Mouse (Mus musculus): ENCODE measurements around the gene Fars2. TPM values are rescaled to one million over a fixed set of nuclear protein-coding genes. Genes with fewer than 3 reads are reported as not detected.

The Fars2 gene
- polyA plus RNA-seq, 1 experiment from 2014 or later = 42.7 TPM

GRCm38 (mm10) chr13:36282785-36283544 lies 165.8 kb downstream of the Fars2 start:
- ATAC-seq (replicated peaks; ENCODE audit: insufficient number of reproducible peaks, low FRiP score, low TSS enrichment) = no peak
- 49% methylated on average over 7 of the region's 7 CpGs for WGBS (ENCODE audit: insufficient replicate concordance)
- H3K9ac ChIP-seq (ENCODE audit: low read depth, low read length) = no peak overlapping the region; the same call in 1 of the 2 replicates
- no peaks in the 10 kb centered on the region for H3K27me3 ChIP-seq (ENCODE audit: control insufficient read depth, insufficient read depth, low read length)
- H3K9me3 ChIP-seq (replicated peaks; ENCODE audit: control insufficient read depth, low read length) = no peaks in the 10 kb centered on the region
- no peak overlapping the region for H3K27ac ChIP-seq (ENCODE audit: low read depth, low read length)
- no peaks in the 10 kb centered on the region for H3K36me3 ChIP-seq (ENCODE audit: control insufficient read depth, insufficient read depth, low read length)
- no peak overlapping the region for H3K4me3 ChIP-seq (ENCODE audit: low read depth, low read length)
- H3K4me2 ChIP-seq = no peak overlapping the region
- H3K4me1 ChIP-seq (ENCODE audit: control insufficient read depth, insufficient read depth, low read length) = peaks cover 9% of the 10 kb centered on the region; the same call in 1 of the 2 replicates

GRCm38 (mm10) chr13:36283545-36284067 lies 166.4 kb downstream of the Fars2 start:
- H3K9ac ChIP-seq (ENCODE audit: low read depth, low read length) = no peak overlapping the region
- H3K4me1 ChIP-seq (ENCODE audit: control insufficient read depth, insufficient read depth, low read length) = peaks cover 9% of the 10 kb centered on the region; the same call in 1 of the 2 replicates
- no peaks in the 10 kb centered on the region for H3K9me3 ChIP-seq (replicated peaks; ENCODE audit: control insufficient read depth, low read length)
- H3K36me3 ChIP-seq (ENCODE audit: control insufficient read depth, insufficient read depth, low read length) = no peaks in the 10 kb centered on the region
- H3K4me2 ChIP-seq = no peak overlapping the region
- H3K4me3 ChIP-seq (ENCODE audit: low read depth, low read length) = no peak overlapping the region
- 68% methylated on average over 7 of the region's 7 CpGs for WGBS (ENCODE audit: insufficient replicate concordance)
- ATAC-seq (replicated peaks; ENCODE audit: insufficient number of reproducible peaks, low FRiP score, low TSS enrichment) = no peak
- no peaks in the 10 kb centered on the region for H3K27me3 ChIP-seq (ENCODE audit: control insufficient read depth, insufficient read depth, low read length)
- no peak overlapping the region for H3K27ac ChIP-seq (ENCODE audit: low read depth, low read length)

GRCm38 (mm10) chr13:36284097-36284496 lies 166.9 kb downstream of the Fars2 start:
- no peak overlapping the region for H3K27ac ChIP-seq (ENCODE audit: low read depth, low read length)
- 90% methylated on average over 1 of the region's 1 CpGs for WGBS (ENCODE audit: insufficient replicate concordance)

GRCm38 (mm10) chr13:36285235-36285634 lies 168.0 kb downstream of the Fars2 start:
- 84% methylated on average over 2 of the region's 2 CpGs for WGBS (ENCODE audit: insufficient replicate concordance)
- Histone ChIP-seq H3K4me1 (ENCODE audit: control insufficient read depth, insufficient read depth, low read length) (peaks cover 9% of the 10 kb centered on the region; the same call in 1 of the 2 replicates), H3K9ac (ENCODE audit: low read depth, low read length) (no peak overlapping the region), H3K27me3 (ENCODE audit: control insufficient read depth, insufficient read depth, low read length) (no peaks in the 10 kb centered on the region), H3K36me3 (ENCODE audit: control insufficient read depth, insufficient read depth, low read length) (no peaks in the 10 kb centered on the region), H3K27ac (ENCODE audit: low read depth, low read length) (no peak overlapping the region), H3K4me2 (no peak overlapping the region), H3K9me3 (replicated peaks; ENCODE audit: control insufficient read depth, low read length) (no peaks in the 10 kb centered on the region), H3K4me3 (ENCODE audit: low read depth, low read length) (no peak overlapping the region)
- no peak for ATAC-seq (replicated peaks; ENCODE audit: insufficient number of reproducible peaks, low FRiP score, low TSS enrichment)

More at GRCm38 (mm10) chr13:36284097-36284496, 166.9 kb downstream of the Fars2 start:
- H3K4me1 ChIP-seq (ENCODE audit: control insufficient read depth, insufficient read depth, low read length) = peaks cover 9% of the 10 kb centered on the region; the same call in 1 of the 2 replicates
- no peak overlapping the region for H3K9ac ChIP-seq (ENCODE audit: low read depth, low read length)
- no peaks in the 10 kb centered on the region for H3K36me3 ChIP-seq (ENCODE audit: control insufficient read depth, insufficient read depth, low read length)
- no peak overlapping the region for H3K4me3 ChIP-seq (ENCODE audit: low read depth, low read length)
- no peak overlapping the region for H3K4me2 ChIP-seq
- ATAC-seq (replicated peaks; ENCODE audit: insufficient number of reproducible peaks, low FRiP score, low TSS enrichment) = no peak
- no peaks in the 10 kb centered on the region for H3K9me3 ChIP-seq (replicated peaks; ENCODE audit: control insufficient read depth, low read length)
- no peaks in the 10 kb centered on the region for H3K27me3 ChIP-seq (ENCODE audit: control insufficient read depth, insufficient read depth, low read length)

GRCm38 (mm10) chr13:36293511-36293910 lies 176.3 kb downstream of the Fars2 start:
- no peaks in the 10 kb centered on the region for H3K27me3 ChIP-seq (ENCODE audit: control insufficient read depth, insufficient read depth, low read length)
- ATAC-seq (replicated peaks; ENCODE audit: insufficient number of reproducible peaks, low FRiP score, low TSS enrichment) = no peak
- no peak overlapping the region for H3K27ac ChIP-seq (ENCODE audit: low read depth, low read length)
- 61% methylated on average over 3 of the region's 3 CpGs for WGBS (ENCODE audit: insufficient replicate concordance)
- no peak overlapping the region for H3K4me3 ChIP-seq (ENCODE audit: low read depth, low read length)
- H3K9ac ChIP-seq (ENCODE audit: low read depth, low read length) = no peak overlapping the region
- H3K4me1 ChIP-seq (ENCODE audit: control insufficient read depth, insufficient read depth, low read length) = peaks cover 27% of the 10 kb centered on the region
- no peak overlapping the region for H3K4me2 ChIP-seq
- H3K36me3 ChIP-seq (ENCODE audit: control insufficient read depth, insufficient read depth, low read length) = no peaks in the 10 kb centered on the region
- no peaks in the 10 kb centered on the region for H3K9me3 ChIP-seq (replicated peaks; ENCODE audit: control insufficient read depth, low read length)

- ATAC-seq (replicated peaks; ENCODE audit: insufficient number of reproducible peaks, low FRiP score, low TSS enrichment) = no peak
- 84% methylated on average over 5 of the region's 5 CpGs for WGBS (ENCODE audit: insufficient replicate concordance)
These were observed 177.3 kb downstream of the Fars2 start for GRCm38 (mm10) chr13:36294503-36294902.

GRCm38 (mm10) chr13:36295848-36296247 lies 178.6 kb downstream of the Fars2 start:
- peak overlapping the region; percentile 54; the same call in 1 of the 2 replicates for H3K27ac ChIP-seq (ENCODE audit: low read depth, low read length)
- H3K9me3 ChIP-seq (replicated peaks; ENCODE audit: control insufficient read depth, low read length) = no peaks in the 10 kb centered on the region
- H3K36me3 ChIP-seq (ENCODE audit: control insufficient read depth, insufficient read depth, low read length) = no peaks in the 10 kb centered on the region
- H3K4me2 ChIP-seq = 0 out of 2 replicates have a peak overlapping the region, but pooled peaks have one; percentile 32
- no peak for ATAC-seq (replicated peaks; ENCODE audit: insufficient number of reproducible peaks, low FRiP score, low TSS enrichment)
- H3K9ac ChIP-seq (ENCODE audit: low read depth, low read length) = no peak overlapping the region
- H3K4me1 ChIP-seq (ENCODE audit: control insufficient read depth, insufficient read depth, low read length) = peaks cover 31% of the 10 kb centered on the region
- no peaks in the 10 kb centered on the region for H3K27me3 ChIP-seq (ENCODE audit: control insufficient read depth, insufficient read depth, low read length)
- 30% methylated on average over 6 of the region's 6 CpGs for WGBS (ENCODE audit: insufficient replicate concordance)
- no peak overlapping the region for H3K4me3 ChIP-seq (ENCODE audit: low read depth, low read length)

More at GRCm38 (mm10) chr13:36294503-36294902, 177.3 kb downstream of the Fars2 start:
- Histone ChIP-seq H3K4me3 (ENCODE audit: low read depth, low read length) (no peak overlapping the region), H3K27me3 (ENCODE audit: control insufficient read depth, insufficient read depth, low read length) (no peaks in the 10 kb centered on the region), H3K27ac (ENCODE audit: low read depth, low read length) (no peak overlapping the region), H3K4me1 (ENCODE audit: control insufficient read depth, insufficient read depth, low read length) (peaks cover 31% of the 10 kb centered on the region), H3K9ac (ENCODE audit: low read depth, low read length) (no peak overlapping the region), H3K36me3 (ENCODE audit: control insufficient read depth, insufficient read depth, low read length) (no peaks in the 10 kb centered on the region), H3K4me2 (no peak overlapping the region), H3K9me3 (replicated peaks; ENCODE audit: control insufficient read depth, low read length) (no peaks in the 10 kb centered on the region)

- Histone ChIP-seq H3K27me3 (ENCODE audit: control insufficient read depth, insufficient read depth, low read length) (no peaks in the 10 kb centered on the region), H3K9ac (ENCODE audit: low read depth, low read length) (no peak overlapping the region), H3K4me1 (ENCODE audit: control insufficient read depth, insufficient read depth, low read length) (peaks cover 31% of the 10 kb centered on the region), H3K9me3 (replicated peaks; ENCODE audit: control insufficient read depth, low read length) (no peaks in the 10 kb centered on the region), H3K4me3 (ENCODE audit: low read depth, low read length) (no peak overlapping the region), H3K36me3 (ENCODE audit: control insufficient read depth, insufficient read depth, low read length) (no peaks in the 10 kb centered on the region), H3K4me2 (peak overlapping the region; percentile 25; the same call in 1 of the 2 replicates), H3K27ac (ENCODE audit: low read depth, low read length) (peak overlapping the region; percentile 54; the same call in 1 of the 2 replicates)
- 45% methylated on average over 4 of the region's 4 CpGs for WGBS (ENCODE audit: insufficient replicate concordance)
- no peak for ATAC-seq (replicated peaks; ENCODE audit: insufficient number of reproducible peaks, low FRiP score, low TSS enrichment)
These were observed 179.4 kb downstream of the Fars2 start for GRCm38 (mm10) chr13:36296574-36296973.

Data from heart, embryonic 11.5 days (tissue).